Mouse (Mus musculus): ENCODE data around the gene Bpnt1. TPM values are rescaled to one million over a fixed set of nuclear protein-coding genes. Genes with fewer than 3 reads are reported as not detected.
"Not testable (repeated sequence)": the region's sequence is repeated elsewhere in the genome, so short reads cannot be mapped to it uniquely, and the experiment has no call there.

Gene Bpnt1
- polyA plus RNA-seq, 1 experiment from 2014 or later, result 12.6 TPM

DNA sequence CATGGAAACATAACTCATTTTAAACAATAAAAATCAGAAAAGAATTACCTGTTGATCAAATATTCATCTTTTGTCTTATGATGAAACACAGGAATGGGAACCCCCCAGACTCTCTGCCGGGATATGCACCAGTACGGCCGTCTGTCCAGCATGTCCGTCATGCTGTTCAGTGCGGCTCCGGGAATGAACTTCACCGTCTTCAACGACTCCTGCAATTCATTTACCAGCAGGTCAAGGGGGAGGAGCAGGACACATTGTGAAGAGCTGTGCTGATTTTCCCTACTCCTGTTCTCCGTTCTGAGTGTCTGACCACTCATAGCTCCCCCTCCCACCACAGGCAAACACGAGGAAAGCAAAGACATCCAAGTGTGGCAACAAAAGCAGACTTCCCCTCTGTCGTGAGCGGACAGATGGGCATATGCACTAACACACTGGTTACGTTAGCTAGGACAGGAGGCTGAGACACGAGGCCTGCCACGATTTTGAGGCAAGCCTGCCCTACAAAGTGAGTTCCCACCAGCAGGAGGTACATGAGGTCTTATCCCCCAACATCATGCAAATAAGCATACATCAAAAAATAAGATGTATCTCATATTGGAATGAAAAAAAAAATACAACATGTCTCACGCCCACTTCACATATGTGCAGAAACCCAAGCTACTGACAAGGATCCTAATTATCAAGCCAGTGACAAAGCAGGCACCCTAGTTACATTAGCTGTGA lies 15.9 kb upstream of the Bpnt1 start:
- no peak overlapping the region for H3K4me2 ChIP-seq (ENCODE audit: low read depth, low read length)
- H3K27ac ChIP-seq (ENCODE audit: low read length), result no peak overlapping the region
- WGBS (ENCODE audit: insufficient replicate concordance), result 82% methylated on average over 16 of the region's 16 CpGs
- peaks cover 35% of the 10 kb centered on the region for H3K36me3 ChIP-seq (ENCODE audit: control insufficient read depth, insufficient read depth)
- no peaks in the 10 kb centered on the region for H3K9me3 ChIP-seq (replicated peaks; ENCODE audit: control insufficient read depth, low read length)
- H3K4me1 ChIP-seq (ENCODE audit: control insufficient read depth, low read depth, low read length), result no peaks in the 10 kb centered on the region
- no peak overlapping the region for H3K9ac ChIP-seq (ENCODE audit: low read depth, low read length)
- no peaks in the 10 kb centered on the region for H3K27me3 ChIP-seq (ENCODE audit: control insufficient read depth, insufficient read depth, low read depth, low read length)
- ATAC-seq (ENCODE audit: low read depth), result no peak
- no peak overlapping the region for H3K4me3 ChIP-seq (ENCODE audit: low read depth, low read length)

- H3K27ac ChIP-seq (ENCODE audit: low read length); H3K9me3 ChIP-seq (replicated peaks; ENCODE audit: control insufficient read depth, low read length); H3K27me3 ChIP-seq (ENCODE audit: control insufficient read depth, insufficient read depth, low read depth, low read length); ATAC-seq (ENCODE audit: low read depth): not testable (repeated sequence)
- Histone ChIP-seq H3K4me2 (ENCODE audit: low read depth, low read length) (peak overlapping the region; percentile 69), H3K9ac (ENCODE audit: low read depth, low read length) (peak overlapping the region; percentile 90; the same call in 1 of the 2 replicates), H3K4me1 (ENCODE audit: control insufficient read depth, low read depth, low read length) (peaks cover 12% of the 10 kb centered on the region), H3K36me3 (ENCODE audit: control insufficient read depth, insufficient read depth) (peaks cover 16% of the 10 kb centered on the region), H3K4me3 (ENCODE audit: low read depth, low read length) (peak overlapping the region; percentile 83)
- WGBS (ENCODE audit: insufficient replicate concordance), result 39% methylated on average over 3 of the region's 3 CpGs
These were observed 4.1 kb upstream of the Bpnt1 start for GRCm38 (mm10) chr1:185327754-185328345.

DNA sequence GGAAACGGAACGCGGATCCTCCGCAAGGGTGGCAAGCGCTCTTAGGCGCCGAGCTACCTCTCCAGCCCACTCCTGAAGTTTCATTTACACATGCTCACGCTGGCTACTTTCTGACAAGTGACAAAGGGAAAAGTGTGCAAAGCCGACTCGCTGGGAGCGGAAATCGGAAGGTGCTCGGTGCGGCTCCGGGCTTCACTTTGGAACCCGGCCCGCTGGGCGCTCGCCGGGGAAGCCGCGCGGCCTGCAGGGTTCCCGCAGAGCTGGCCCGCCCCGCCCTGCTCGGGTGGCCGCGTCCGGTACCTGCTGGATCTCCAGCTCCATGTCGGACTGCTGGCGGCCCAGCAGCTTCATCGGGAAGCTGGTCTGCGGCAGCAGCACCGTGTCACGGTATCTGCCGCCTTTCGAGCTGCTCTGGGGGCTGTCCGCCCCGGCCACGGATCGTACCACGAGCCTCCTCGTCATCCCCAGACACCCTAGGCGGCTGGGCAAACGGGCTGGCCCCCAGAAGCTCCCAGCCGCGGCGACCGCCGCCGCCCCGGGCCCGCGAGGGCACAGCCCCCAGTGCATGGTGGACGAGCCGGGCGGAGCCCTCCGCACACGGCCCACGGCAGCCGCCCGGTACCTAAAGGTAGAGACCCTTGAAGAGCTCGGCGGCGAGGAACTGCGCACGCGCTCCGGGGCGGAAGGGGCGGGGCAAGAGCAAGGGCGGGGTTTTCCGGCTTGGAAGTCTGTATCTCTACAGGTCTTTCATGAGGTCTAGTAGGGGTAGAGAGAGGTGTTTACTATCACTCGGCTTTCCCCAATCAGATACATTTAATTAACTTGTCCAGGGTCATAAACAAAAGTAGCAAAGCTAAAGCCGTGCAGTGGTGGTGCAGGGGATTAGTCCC lies 3.0 kb upstream of the Bpnt1 start, which contains the start of gene Iars2:
Gene Iars2 (minus strand): TSS at position 676 of the 890 bp plus-strand sequence.
- Histone ChIP-seq H3K4me3 (ENCODE audit: low read depth, low read length) (peak within 1 kb of the TSS; percentile 83), H3K9me3 (replicated peaks; ENCODE audit: control insufficient read depth, low read length) (no peaks in the 10 kb centered on the region), H3K27me3 (ENCODE audit: control insufficient read depth, insufficient read depth, low read depth, low read length) (no peaks in the 10 kb centered on the region), H3K4me1 (ENCODE audit: control insufficient read depth, low read depth, low read length) (peaks cover 12% of the 10 kb centered on the region), H3K4me2 (ENCODE audit: low read depth, low read length) (peak within 1 kb of the TSS; percentile 69), H3K27ac (ENCODE audit: low read length) (peak within 1 kb of the TSS; percentile 86), H3K9ac (ENCODE audit: low read depth, low read length) (peak within 1 kb of the TSS; percentile 90), H3K36me3 (ENCODE audit: control insufficient read depth, insufficient read depth) (peaks cover 7% of the 10 kb centered on the region)
- ATAC-seq (ENCODE audit: low read depth), result peak; percentile 88
- under 1% methylated on average over 76 of the region's 76 CpGs for WGBS (ENCODE audit: insufficient replicate concordance)

GRCm38 (mm10) chr1:185329851-185330250 lies 2.1 kb upstream of the Bpnt1 start:
- 80% methylated on average over 8 of the region's 8 CpGs for WGBS (ENCODE audit: insufficient replicate concordance)
- Histone ChIP-seq H3K4me2 (ENCODE audit: low read depth, low read length) (0 out of 2 replicates have a peak overlapping the region, but pooled peaks have one; percentile 69), H3K27me3 (ENCODE audit: control insufficient read depth, insufficient read depth, low read depth, low read length) (no peaks in the 10 kb centered on the region), H3K9me3 (replicated peaks; ENCODE audit: control insufficient read depth, low read length) (no peaks in the 10 kb centered on the region), H3K4me1 (ENCODE audit: control insufficient read depth, low read depth, low read length) (peaks cover 12% of the 10 kb centered on the region), H3K9ac (ENCODE audit: low read depth, low read length) (no peak overlapping the region), H3K36me3 (ENCODE audit: control insufficient read depth, insufficient read depth) (peaks cover 2% of the 10 kb centered on the region; the same call in 1 of the 2 replicates), H3K27ac (ENCODE audit: low read length) (peak overlapping the region; percentile 86; the same call in 1 of the 2 replicates), H3K4me3 (ENCODE audit: low read depth, low read length) (no peak overlapping the region; the same call in 1 of the 2 replicates)
- ATAC-seq (ENCODE audit: low read depth), result no peak

- Histone ChIP-seq H3K27ac (ENCODE audit: low read length) (no peak overlapping the region), H3K4me2 (ENCODE audit: low read depth, low read length) (no peak overlapping the region), H3K9ac (ENCODE audit: low read depth, low read length) (no peak overlapping the region), H3K4me1 (ENCODE audit: control insufficient read depth, low read depth, low read length) (peaks cover 12% of the 10 kb centered on the region), H3K36me3 (ENCODE audit: control insufficient read depth, insufficient read depth) (peaks cover 2% of the 10 kb centered on the region; the same call in 1 of the 2 replicates), H3K27me3 (ENCODE audit: control insufficient read depth, insufficient read depth, low read depth, low read length) (no peaks in the 10 kb centered on the region), H3K4me3 (ENCODE audit: low read depth, low read length) (no peak overlapping the region), H3K9me3 (replicated peaks; ENCODE audit: control insufficient read depth, low read length) (no peaks in the 10 kb centered on the region)
- 44% methylated on average over 5 of the region's 5 CpGs for WGBS (ENCODE audit: insufficient replicate concordance)
- no peak for ATAC-seq (ENCODE audit: low read depth)
These were observed 585 bp upstream of the Bpnt1 start for GRCm38 (mm10) chr1:185331364-185331763.

DNA sequence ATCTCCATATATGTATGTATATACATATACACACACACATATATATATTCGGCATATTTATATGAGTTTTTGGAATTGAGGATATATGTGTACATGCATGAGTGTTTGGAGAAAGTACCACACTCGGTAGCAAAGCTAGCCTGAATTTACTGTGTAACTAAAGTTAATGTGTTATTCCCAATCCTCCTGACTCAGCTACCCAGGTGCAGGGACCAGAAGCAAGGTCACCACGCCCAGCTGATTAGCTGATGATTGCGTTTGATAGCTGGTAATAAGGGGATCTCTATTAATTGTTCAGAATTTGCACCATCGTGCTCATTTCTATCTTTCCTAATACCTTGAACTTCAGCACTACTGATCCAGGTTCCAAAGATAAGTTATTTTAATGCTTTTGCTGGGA lies 1.7 kb downstream of the Bpnt1 start:
- no peak overlapping the region for H3K27ac ChIP-seq (ENCODE audit: low read length)
- H3K4me3 ChIP-seq (ENCODE audit: low read depth, low read length), result no peak overlapping the region
- H3K9me3 ChIP-seq (replicated peaks; ENCODE audit: control insufficient read depth, low read length), result no peaks in the 10 kb centered on the region
- H3K4me2 ChIP-seq (ENCODE audit: low read depth, low read length), result no peak overlapping the region
- ATAC-seq (ENCODE audit: low read depth), result no peak
- 61% methylated on average over 5 of the region's 5 CpGs for WGBS (ENCODE audit: insufficient replicate concordance)
- no peak overlapping the region for H3K9ac ChIP-seq (ENCODE audit: low read depth, low read length)
- no peaks in the 10 kb centered on the region for H3K36me3 ChIP-seq (ENCODE audit: control insufficient read depth, insufficient read depth)
- peaks cover 4% of the 10 kb centered on the region for H3K4me1 ChIP-seq (ENCODE audit: control insufficient read depth, low read depth, low read length)
- no peaks in the 10 kb centered on the region for H3K27me3 ChIP-seq (ENCODE audit: control insufficient read depth, insufficient read depth, low read depth, low read length)

- H3K27me3 ChIP-seq (ENCODE audit: control insufficient read depth, insufficient read depth, low read depth, low read length), result no peaks in the 10 kb centered on the region
- H3K4me1 ChIP-seq (ENCODE audit: control insufficient read depth, low read depth, low read length), result peaks cover 4% of the 10 kb centered on the region
- H3K4me3 ChIP-seq (ENCODE audit: low read depth, low read length), result no peak overlapping the region
- H3K9ac ChIP-seq (ENCODE audit: low read depth, low read length), result no peak overlapping the region
- no peaks in the 10 kb centered on the region for H3K36me3 ChIP-seq (ENCODE audit: control insufficient read depth, insufficient read depth)
- no peak overlapping the region for H3K4me2 ChIP-seq (ENCODE audit: low read depth, low read length)
- H3K27ac ChIP-seq (ENCODE audit: low read length), result no peak overlapping the region
- 70% methylated on average over 4 of the region's 4 CpGs for WGBS (ENCODE audit: insufficient replicate concordance)
- no peaks in the 10 kb centered on the region for H3K9me3 ChIP-seq (replicated peaks; ENCODE audit: control insufficient read depth, low read length)
- no peak for ATAC-seq (ENCODE audit: low read depth)
These were observed 2.2 kb downstream of the Bpnt1 start for GRCm38 (mm10) chr1:185334136-185334535.

GRCm38 (mm10) chr1:185335231-185335765 lies 3.3 kb downstream of the Bpnt1 start:
- H3K36me3 ChIP-seq (ENCODE audit: control insufficient read depth, insufficient read depth), result no peaks in the 10 kb centered on the region
- no peaks in the 10 kb centered on the region; the same call in none of the 2 replicates for H3K4me1 ChIP-seq (ENCODE audit: control insufficient read depth, low read depth, low read length)
- WGBS (ENCODE audit: insufficient replicate concordance), result 64% methylated on average over 6 of the region's 6 CpGs
- no peaks in the 10 kb centered on the region for H3K9me3 ChIP-seq (replicated peaks; ENCODE audit: control insufficient read depth, low read length)
- no peak overlapping the region for H3K4me2 ChIP-seq (ENCODE audit: low read depth, low read length)
- H3K27me3 ChIP-seq (ENCODE audit: control insufficient read depth, insufficient read depth, low read depth, low read length), result no peaks in the 10 kb centered on the region
- no peak for ATAC-seq (ENCODE audit: low read depth)
- H3K27ac ChIP-seq (ENCODE audit: low read length), result no peak overlapping the region
- no peak overlapping the region for H3K9ac ChIP-seq (ENCODE audit: low read depth, low read length)
- H3K4me3 ChIP-seq (ENCODE audit: low read depth, low read length), result no peak overlapping the region
